Mouse (Mus musculus): ENCODE results near the gene Sema6c. TPM values are rescaled to one million over a fixed set of nuclear protein-coding genes. Genes with fewer than 3 reads are reported as not detected.

Gene Sema6c
- polyA plus RNA-seq, 1 experiment from 2014 or later: 1.0 TPM

DNA sequence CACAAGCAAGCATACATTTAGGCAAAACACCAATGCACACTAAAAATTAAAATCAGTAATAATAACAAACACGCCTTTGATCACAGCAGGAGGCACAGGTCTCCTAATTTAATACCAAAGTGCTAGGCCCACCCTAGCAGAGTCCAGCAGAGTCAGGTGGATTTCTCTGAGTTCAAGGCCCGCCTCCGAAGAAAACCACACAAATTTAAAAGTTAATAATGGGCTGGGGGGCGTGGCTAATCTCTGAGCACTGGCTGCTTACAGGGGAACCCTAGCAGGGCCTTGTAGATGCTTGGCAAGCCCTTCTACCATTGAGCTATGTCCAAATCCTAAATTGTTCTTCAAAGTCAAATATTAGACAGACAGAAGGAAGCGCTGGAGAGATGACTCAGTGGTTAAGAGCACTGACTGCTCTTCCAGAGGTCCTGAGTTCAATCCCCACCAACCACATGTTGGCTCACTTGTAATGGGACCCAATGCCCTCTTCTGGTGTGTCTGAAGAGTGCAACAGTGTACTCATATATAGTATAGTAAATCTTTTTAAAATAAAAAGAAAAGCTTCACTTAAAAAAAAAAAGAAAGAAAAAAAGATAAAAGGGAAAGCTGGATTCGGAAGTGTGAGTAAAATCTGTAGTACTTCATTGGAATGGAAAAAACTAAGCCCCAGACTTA lies 58.3 kb downstream of the Sema6c start:
- Histone ChIP-seq H3K4me2 (replicated peaks; ENCODE audit: low read depth) (peak overlapping the region; percentile 65), H3K36me3 (ENCODE audit: control insufficient read depth, insufficient read depth) (peaks cover 17% of the 10 kb centered on the region), H3K27ac (ENCODE audit: low read depth, low read length) (peak overlapping the region; percentile 99), H3K4me3 (ENCODE audit: low read depth, low read length) (peak overlapping the region; percentile 87; the same call in 1 of the 2 replicates), H3K9ac (ENCODE audit: low read depth, low read length) (no peak overlapping the region), H3K27me3 (replicated peaks; ENCODE audit: control insufficient read depth, insufficient read depth, low read length) (no peaks in the 10 kb centered on the region), H3K4me1 (replicated peaks; ENCODE audit: control insufficient read depth, insufficient read depth, low read length) (0 out of 2 replicates have a peak, but pooled peaks cover 4% of the 10 kb centered on the region), H3K9me3 (ENCODE audit: control insufficient read depth) (no peaks in the 10 kb centered on the region)
- TF ChIP-seq CTCF (IDR thresholded peaks at IDR 0.05; ENCODE audit: low read depth): no peak
- no peak for ATAC-seq
- 78% methylated on average over 6 of the region's 6 CpGs for WGBS

DNA sequence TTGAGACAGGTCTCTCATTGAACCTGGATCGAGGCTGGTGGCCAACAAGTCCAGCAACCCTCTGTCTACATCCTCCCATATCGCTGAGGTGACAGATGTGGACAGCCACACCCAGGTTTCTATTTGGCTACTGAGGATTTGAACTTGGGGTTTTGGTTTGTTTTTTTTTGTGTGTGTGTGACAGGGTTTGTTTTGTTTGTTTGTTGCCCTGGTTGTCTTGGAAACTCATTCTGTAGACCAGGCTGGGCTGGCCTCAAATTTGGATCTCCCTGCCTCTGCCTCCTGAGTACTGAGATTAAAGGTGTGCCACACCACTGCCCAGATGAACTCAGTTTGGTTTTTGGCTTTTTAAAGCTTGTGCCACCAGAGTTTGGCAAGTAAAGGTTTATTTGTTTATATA lies 62.8 kb downstream of the Sema6c start:
- ATAC-seq: no peak
- no peaks in the 10 kb centered on the region for H3K27me3 ChIP-seq (replicated peaks; ENCODE audit: control insufficient read depth, insufficient read depth, low read length)
- 98% methylated on average over 2 of the region's 2 CpGs for WGBS
- H3K4me2 ChIP-seq (replicated peaks; ENCODE audit: low read depth): no peak overlapping the region
- peaks cover 8% of the 10 kb centered on the region for H3K36me3 ChIP-seq (ENCODE audit: control insufficient read depth, insufficient read depth)
- TF ChIP-seq CTCF (IDR thresholded peaks at IDR 0.05; ENCODE audit: low read depth): no peak
- no peak overlapping the region for H3K4me3 ChIP-seq (ENCODE audit: low read depth, low read length)
- H3K9me3 ChIP-seq (ENCODE audit: control insufficient read depth): no peaks in the 10 kb centered on the region
- no peaks in the 10 kb centered on the region for H3K4me1 ChIP-seq (replicated peaks; ENCODE audit: control insufficient read depth, insufficient read depth, low read length)
- no peak overlapping the region for H3K9ac ChIP-seq (ENCODE audit: low read depth, low read length)
- no peak overlapping the region for H3K27ac ChIP-seq (ENCODE audit: low read depth, low read length)

Small RNA genes within 50 kb of the gene (microRNA-seq; reads per million reads assigned to microRNA genes)
- gene Mir8099-1: not detected

Other genes with a start within 250 kb of the Sema6c start
- gene Selenbp1, start 227.4 kb upstream of the Sema6c start, polyA plus RNA-seq (2015; fragmentation: Nextera tagmentation; extraction: Ambion mirVana): 61.7 and 71.6 TPM in 2 replicates
- 2.6 and 3.9 TPM in 2 replicates for gene Rfx5, start 206.4 kb upstream of the Sema6c start, polyA plus RNA-seq (2015; fragmentation: Nextera tagmentation; extraction: Ambion mirVana)
- gene Pi4kb, start 185.7 kb upstream of the Sema6c start, polyA plus RNA-seq (2015; fragmentation: Nextera tagmentation; extraction: Ambion mirVana): 10.5 and 11.6 TPM in 2 replicates
- 8.7 and 9.7 TPM in 2 replicates for gene Zfp687, start 145.0 kb upstream of the Sema6c start, polyA plus RNA-seq (2015; fragmentation: Nextera tagmentation; extraction: Ambion mirVana)
- gene Psmd4, start 117.8 kb upstream of the Sema6c start, polyA plus RNA-seq (2015; fragmentation: Nextera tagmentation; extraction: Ambion mirVana): 164 and 166 TPM in 2 replicates
- 13.1 and 14.7 TPM in 2 replicates for gene Pip5k1a, start 53.5 kb upstream of the Sema6c start, polyA plus RNA-seq (2015; fragmentation: Nextera tagmentation; extraction: Ambion mirVana)
- gene Vps72, start 49.4 kb upstream of the Sema6c start, polyA plus RNA-seq (2015; fragmentation: Nextera tagmentation; extraction: Ambion mirVana): 58.5 and 60.5 TPM in 2 replicates
- 0.44 and 0.73 TPM in 2 replicates for gene Tmod4, start 36.0 kb upstream of the Sema6c start, polyA plus RNA-seq (2015; fragmentation: Nextera tagmentation; extraction: Ambion mirVana)
- 49.3 and 54.8 TPM in 2 replicates for gene Scnm1, start 26.4 kb upstream of the Sema6c start, polyA plus RNA-seq (2015; fragmentation: Nextera tagmentation; extraction: Ambion mirVana)
- gene Lysmd1, start 26.4 kb upstream of the Sema6c start, polyA plus RNA-seq (2015; fragmentation: Nextera tagmentation; extraction: Ambion mirVana): 7.1 and 7.5 TPM in 2 replicates
- 3.6 and 4.7 TPM in 2 replicates for gene Tnfaip8l2, start 18.1 kb upstream of the Sema6c start, polyA plus RNA-seq (2015; fragmentation: Nextera tagmentation; extraction: Ambion mirVana)
- 3.1 and 4.6 TPM in 2 replicates for gene Gabpb2, start 57.5 kb downstream of the Sema6c start, polyA plus RNA-seq (2015; fragmentation: Nextera tagmentation; extraction: Ambion mirVana)
- gene Cdc42se1, start 68.3 kb downstream of the Sema6c start, polyA plus RNA-seq (2015; fragmentation: Nextera tagmentation; extraction: Ambion mirVana): 59.4 and 64.9 TPM in 2 replicates
- 10.1 and 10.6 TPM in 2 replicates for gene Mllt11, start 71.7 kb downstream of the Sema6c start, polyA plus RNA-seq (2015; fragmentation: Nextera tagmentation; extraction: Ambion mirVana)
- 0.14 and 0.16 TPM in 2 replicates for gene Gm128, start 81.1 kb downstream of the Sema6c start, polyA plus RNA-seq (2015; fragmentation: Nextera tagmentation; extraction: Ambion mirVana)
- gene Bnipl, start 90.7 kb downstream of the Sema6c start, polyA plus RNA-seq (2015; fragmentation: Nextera tagmentation; extraction: Ambion mirVana): not detected in 2 replicates
- gene Mindy1, start 120.9 kb downstream of the Sema6c start, polyA plus RNA-seq (2015; fragmentation: Nextera tagmentation; extraction: Ambion mirVana): 36.4 and 38.0 TPM in 2 replicates
- 9.2 and 10.1 TPM in 2 replicates for gene Prune1, start 121.6 kb downstream of the Sema6c start, polyA plus RNA-seq (2015; fragmentation: Nextera tagmentation; extraction: Ambion mirVana)
- gene Anxa9, start 146.7 kb downstream of the Sema6c start, polyA plus RNA-seq (2015; fragmentation: Nextera tagmentation; extraction: Ambion mirVana): 2.0 and 2.3 TPM in 2 replicates
- 109 and 120 TPM in 2 replicates for gene Cers2, start 154.3 kb downstream of the Sema6c start, polyA plus RNA-seq (2015; fragmentation: Nextera tagmentation; extraction: Ambion mirVana)
- gene Setdb1, start 196.7 kb downstream of the Sema6c start, polyA plus RNA-seq (2015; fragmentation: Nextera tagmentation; extraction: Ambion mirVana): 7.5 and 7.7 TPM in 2 replicates
- gene 4930558C23Rik, start 242.4 kb downstream of the Sema6c start, polyA plus RNA-seq (2015; fragmentation: Nextera tagmentation; extraction: Ambion mirVana): not detected in 2 replicates